Mouse (Mus musculus) neutrophil, adult 5-6 weeks (primary cell): ENCODE measurements around the gene Gm9268. TPM values are rescaled to one million over a fixed set of nuclear protein-coding genes. Genes with fewer than 3 reads are reported as not detected.
"Not testable (repeated sequence)": the region's sequence is repeated elsewhere in the genome, so short reads cannot be mapped to it uniquely, and the experiment has no call there.

Source experiments
- ATAC-seq: fragments of 151-379, 151-347 bp; 2 replicates; pipeline ENCODE4 v1.8.0; 2017; ENCODE audit warnings: mild to moderate bottlenecking, moderate TSS enrichment; ENCODE audit not compliant: insufficient number of reproducible peaks, poor library complexity, low FRiP score, severe bottlenecking; ENCODE audit errors: extremely low read depth
- total RNA-seq: library from RNA; stranded (forward); fragments of 200-1000 nt; gene quantifications from 2 replicates; pipeline ENCODE4 v1.2.3, GENCODE M21; 2017

The Gm9268 gene
- not detected in 2 replicates for total RNA-seq

DNA sequence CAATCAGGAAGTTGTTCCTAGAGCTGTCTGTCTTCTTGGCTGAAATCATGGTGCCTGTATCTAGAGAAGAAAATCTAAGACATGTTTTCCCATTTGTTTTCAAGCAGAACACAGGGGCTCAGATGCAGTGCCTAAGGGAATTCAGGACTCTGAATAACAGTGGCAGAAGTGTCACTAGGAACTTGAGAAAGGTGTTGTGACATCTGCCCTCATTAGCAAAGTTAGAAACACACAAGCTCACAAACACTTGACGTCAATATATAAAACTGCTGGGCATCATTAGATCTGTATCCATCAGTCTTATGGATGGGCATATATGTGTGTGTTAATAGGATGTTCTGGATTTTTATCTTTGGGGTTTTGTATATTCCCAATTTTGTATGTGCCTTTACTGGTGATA, at the start of gene Gm9268:
Gm9268 (plus strand) TSS at position 301 of the 400 bp plus-strand sequence.
- not testable (repeated sequence) for ATAC-seq

DNA sequence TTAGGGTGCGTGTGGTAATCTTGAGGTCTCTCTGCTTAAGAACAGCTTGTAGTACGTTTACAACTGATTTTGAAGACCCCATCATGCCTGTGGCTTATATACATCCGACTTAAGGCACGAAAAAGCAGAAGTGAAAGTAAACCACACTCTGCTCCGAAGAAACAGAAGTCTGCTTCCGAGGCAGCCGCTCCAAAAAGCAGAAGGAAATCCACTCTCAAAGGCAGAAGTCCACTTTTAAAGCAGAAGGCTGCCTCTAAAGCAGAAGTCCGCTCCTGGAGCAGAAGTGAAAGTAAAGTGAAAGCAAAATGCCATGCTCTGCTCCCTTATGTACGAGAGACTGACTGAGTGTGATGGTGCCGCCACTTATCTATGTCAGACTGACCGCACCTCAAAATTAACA, 38.5 kb upstream of the Gm9268 start:
- ATAC-seq: peak; percentile 99

GRCm38 (mm10) chr7:42980739-42981138, 37.8 kb upstream of the Gm9268 start:
- ATAC-seq: no peak

- no peak for ATAC-seq
Observed at GRCm38 (mm10) chr7:43077831-43078230, 59.3 kb downstream of the Gm9268 start.

Other genes starting within 250 kb of the Gm9268 start
- not detected in 2 replicates for gene Vmn2r62, start 225.2 kb upstream of the Gm9268 start, total RNA-seq
- gene Gm2381, start 151.5 kb upstream of the Gm9268 start, total RNA-seq: 0.12 TPM in 1 of 2 replicates, not detected in the other
- under 0.01 TPM in 1 of 2 replicates, not detected in the other for gene Vmn2r63, start 84.9 kb upstream of the Gm9268 start, total RNA-seq
- not detected in 2 replicates for gene Zfp936, start 95.5 kb downstream of the Gm9268 start, total RNA-seq